Mouse (Mus musculus): ENCODE measurements around the gene Oprd1. TPM values are rescaled to one million over a fixed set of nuclear protein-coding genes. Genes with fewer than 3 reads are reported as not detected.
A peak's percentile ranks its signal among the peaks of the same experiment; 100 is the strongest.

Oprd1 gene
- polyA plus RNA-seq, 1 experiment, result 0.19 TPM

DNA sequence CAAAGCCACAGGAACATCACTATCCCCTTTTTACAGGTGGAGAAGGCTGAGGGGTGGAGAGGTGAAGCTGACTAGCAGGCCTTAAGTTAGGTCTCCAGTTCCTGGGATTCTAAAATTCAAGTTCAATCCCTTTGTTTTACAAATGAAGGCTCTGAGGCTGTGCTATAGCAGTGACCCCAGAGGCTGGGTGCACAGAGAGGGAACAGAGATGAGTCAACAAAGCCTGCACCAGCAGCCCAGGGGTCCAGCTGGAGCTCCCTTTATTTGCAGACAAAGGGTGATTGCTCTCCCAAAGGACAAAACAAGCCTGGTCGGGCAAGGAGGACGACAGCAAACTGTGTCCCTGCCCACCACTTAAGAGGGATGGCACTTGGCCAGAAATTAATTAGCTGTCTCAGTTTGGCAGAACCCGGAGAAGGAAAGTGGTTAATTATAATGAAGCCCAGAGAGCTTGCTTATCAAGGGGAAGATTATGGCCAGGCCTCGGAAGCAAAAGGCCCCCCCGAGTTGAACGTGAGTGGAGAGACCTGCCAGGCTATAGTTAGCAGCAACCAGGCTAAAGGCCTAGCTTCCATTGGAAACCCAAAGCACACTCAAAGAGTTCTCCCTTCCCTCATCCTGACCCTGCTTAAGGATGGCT is 15.2 kb downstream of the Oprd1 start:
- H3K36me3 ChIP-seq (ENCODE audit: control insufficient read depth, insufficient read depth, low read length), result no peaks in the 10 kb centered on the region
- DNase-seq, result no peak
- H3K4me1 ChIP-seq (ENCODE audit: control insufficient read depth, insufficient read depth, low read length), result 0 out of 2 replicates have a peak, but pooled peaks cover 3% of the 10 kb centered on the region
- WGBS, result 36% methylated on average over 6 of the region's 6 CpGs
- no peak overlapping the region for H3K4me3 ChIP-seq (ENCODE audit: insufficient read depth, low read depth, low read length)
- no peaks in the 10 kb centered on the region for H3K27me3 ChIP-seq (replicated peaks; ENCODE audit: control insufficient read depth, insufficient read depth, low read length)
- no peak overlapping the region for H3K27ac ChIP-seq (ENCODE audit: insufficient read depth, low read depth, low read length)
- TF ChIP-seq POLR2A (IDR thresholded peaks at IDR 0.05; ENCODE audit: low read depth, low read length), result no peak
- TF ChIP-seq CTCF (conservative IDR thresholded peaks at IDR 0.05; ENCODE audit: insufficient read depth, insufficient read length, low read depth, low read length), result no peak

DNA sequence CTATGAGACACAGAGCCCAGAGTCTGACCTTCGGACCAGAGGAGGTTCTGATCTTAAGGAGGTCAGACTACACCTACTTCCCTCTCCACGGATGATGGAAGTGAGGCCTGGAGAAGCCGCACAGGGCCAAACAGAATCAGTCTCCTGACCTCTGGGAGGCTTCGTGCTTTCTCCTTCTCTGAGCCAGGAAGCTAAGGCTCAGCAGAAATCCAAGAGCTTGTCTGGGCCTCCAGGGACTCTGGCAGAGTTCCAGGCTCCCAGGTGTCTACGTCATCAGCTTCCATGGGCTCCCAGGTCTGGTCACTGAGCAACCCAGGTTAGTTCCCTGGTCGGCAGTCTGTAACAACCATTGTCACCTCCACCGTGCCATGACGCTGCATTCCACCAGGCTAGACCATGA is 17.2 kb downstream of the Oprd1 start:
- TF ChIP-seq CTCF (conservative IDR thresholded peaks at IDR 0.05; ENCODE audit: insufficient read depth, insufficient read length, low read depth, low read length), result no peak
- TF ChIP-seq POLR2A (IDR thresholded peaks at IDR 0.05; ENCODE audit: low read depth, low read length), result no peak
- WGBS, result 45% methylated on average over 8 of the region's 8 CpGs
- H3K27me3 ChIP-seq (replicated peaks; ENCODE audit: control insufficient read depth, insufficient read depth, low read length), result no peaks in the 10 kb centered on the region
- H3K4me3 ChIP-seq (ENCODE audit: insufficient read depth, low read depth, low read length), result no peak overlapping the region
- no peaks in the 10 kb centered on the region for H3K36me3 ChIP-seq (ENCODE audit: control insufficient read depth, insufficient read depth, low read length)
- DNase-seq, result peak; percentile 77
- H3K4me1 ChIP-seq (ENCODE audit: control insufficient read depth, insufficient read depth, low read length), result 0 out of 2 replicates have a peak, but pooled peaks cover 3% of the 10 kb centered on the region
- no peak overlapping the region for H3K27ac ChIP-seq (ENCODE audit: insufficient read depth, low read depth, low read length)

DNA sequence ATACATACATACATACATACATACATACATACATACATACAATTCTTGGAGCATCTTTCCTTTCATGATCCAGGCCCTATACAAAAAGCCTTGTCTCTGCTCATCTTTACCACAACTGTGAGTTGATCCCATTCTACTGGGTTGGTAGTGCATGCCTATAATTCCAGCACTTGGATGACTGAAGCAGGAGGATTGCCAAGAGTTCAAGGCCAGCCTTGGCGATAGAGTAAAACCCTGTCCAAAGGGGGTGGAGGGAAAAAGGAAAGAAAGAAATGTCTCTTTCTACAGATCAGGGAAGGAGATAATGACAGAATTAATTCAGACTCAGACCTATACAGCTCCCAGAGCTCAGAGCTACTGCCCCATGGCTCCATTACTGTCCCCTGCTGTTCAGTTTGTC is 21.1 kb downstream of the Oprd1 start:
- 0 out of 2 replicates have a peak, but pooled peaks cover 3% of the 10 kb centered on the region for H3K4me1 ChIP-seq (ENCODE audit: control insufficient read depth, insufficient read depth, low read length)
- no peak overlapping the region for H3K27ac ChIP-seq (ENCODE audit: insufficient read depth, low read depth, low read length)
- H3K36me3 ChIP-seq (ENCODE audit: control insufficient read depth, insufficient read depth, low read length), result no peaks in the 10 kb centered on the region
- H3K27me3 ChIP-seq (replicated peaks; ENCODE audit: control insufficient read depth, insufficient read depth, low read length), result no peaks in the 10 kb centered on the region
- H3K4me3 ChIP-seq (ENCODE audit: insufficient read depth, low read depth, low read length), result no peak overlapping the region
- WGBS, result 74% methylated on average over 1 of the region's 1 CpGs
- DNase-seq, result no peak
- TF ChIP-seq CTCF (conservative IDR thresholded peaks at IDR 0.05; ENCODE audit: insufficient read depth, insufficient read length, low read depth, low read length) (no peak), POLR2A (IDR thresholded peaks at IDR 0.05; ENCODE audit: low read depth, low read length) (no peak)

DNA sequence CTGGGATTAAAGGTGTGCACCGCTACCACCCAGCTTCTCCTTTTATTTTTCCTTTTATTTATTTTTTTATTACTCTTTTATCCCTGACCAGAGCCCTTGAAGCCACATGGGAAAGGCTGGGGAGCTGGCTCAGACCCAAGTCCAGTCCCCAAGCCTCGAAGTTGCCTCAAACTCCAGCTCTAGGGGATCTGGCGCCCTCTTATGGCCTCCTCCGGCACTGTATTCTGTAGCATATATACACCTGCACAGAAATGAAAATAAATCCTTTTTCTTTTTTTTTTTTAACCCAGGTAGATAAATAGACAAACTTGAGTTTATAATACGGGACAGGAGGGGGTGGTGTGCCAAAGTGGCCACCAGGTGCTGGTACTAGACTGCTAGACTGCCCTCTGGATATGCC is 22.6 kb downstream of the Oprd1 start:
- no peaks in the 10 kb centered on the region for H3K36me3 ChIP-seq (ENCODE audit: control insufficient read depth, insufficient read depth, low read length)

DNA sequence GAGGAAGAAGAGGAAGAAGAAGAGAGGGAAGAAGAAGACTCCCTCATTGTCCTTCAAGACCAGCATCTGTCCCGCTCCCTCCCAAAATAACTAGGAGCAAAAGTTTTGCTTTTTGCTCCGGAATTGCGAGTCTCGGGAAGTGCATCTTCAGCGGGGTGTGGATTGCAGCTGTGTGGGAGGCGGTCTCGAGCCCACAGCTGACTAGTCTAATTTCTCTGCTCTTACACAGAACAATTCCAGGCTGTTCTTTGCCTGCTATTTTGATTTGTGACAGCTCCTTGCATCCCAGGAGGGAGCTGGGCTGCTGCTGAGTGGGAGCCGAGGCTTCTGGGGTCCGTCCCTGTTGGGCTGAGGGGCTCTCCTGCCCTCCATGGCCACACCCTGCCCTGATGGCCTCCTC is 24.7 kb downstream of the Oprd1 start:
- H3K27me3 ChIP-seq (replicated peaks; ENCODE audit: control insufficient read depth, insufficient read depth, low read length), result no peaks in the 10 kb centered on the region
- no peaks in the 10 kb centered on the region for H3K36me3 ChIP-seq (ENCODE audit: control insufficient read depth, insufficient read depth, low read length)
- DNase-seq, result no peak
- H3K4me3 ChIP-seq (ENCODE audit: insufficient read depth, low read depth, low read length), result no peak overlapping the region
- TF ChIP-seq POLR2A (IDR thresholded peaks at IDR 0.05; ENCODE audit: low read depth, low read length) (no peak), CTCF (conservative IDR thresholded peaks at IDR 0.05; ENCODE audit: insufficient read depth, insufficient read length, low read depth, low read length) (no peak)
- H3K4me1 ChIP-seq (ENCODE audit: control insufficient read depth, insufficient read depth, low read length), result no peaks in the 10 kb centered on the region
- 33% methylated on average over 9 of the region's 9 CpGs for WGBS
- H3K27ac ChIP-seq (ENCODE audit: insufficient read depth, low read depth, low read length), result no peak overlapping the region

More for the DNA sequence above, 22.6 kb downstream of the Oprd1 start:
- no peak for DNase-seq
- H3K4me1 ChIP-seq (ENCODE audit: control insufficient read depth, insufficient read depth, low read length), result no peaks in the 10 kb centered on the region
- WGBS, result 81% methylated on average over 5 of the region's 5 CpGs
- H3K27ac ChIP-seq (ENCODE audit: insufficient read depth, low read depth, low read length), result no peak overlapping the region
- no peaks in the 10 kb centered on the region for H3K27me3 ChIP-seq (replicated peaks; ENCODE audit: control insufficient read depth, insufficient read depth, low read length)
- H3K4me3 ChIP-seq (ENCODE audit: insufficient read depth, low read depth, low read length), result no peak overlapping the region
- TF ChIP-seq CTCF (conservative IDR thresholded peaks at IDR 0.05; ENCODE audit: insufficient read depth, insufficient read length, low read depth, low read length) (0 out of 2 replicates have a peak, but pooled peaks have one; percentile 20), POLR2A (IDR thresholded peaks at IDR 0.05; ENCODE audit: low read depth, low read length) (no peak)

DNA sequence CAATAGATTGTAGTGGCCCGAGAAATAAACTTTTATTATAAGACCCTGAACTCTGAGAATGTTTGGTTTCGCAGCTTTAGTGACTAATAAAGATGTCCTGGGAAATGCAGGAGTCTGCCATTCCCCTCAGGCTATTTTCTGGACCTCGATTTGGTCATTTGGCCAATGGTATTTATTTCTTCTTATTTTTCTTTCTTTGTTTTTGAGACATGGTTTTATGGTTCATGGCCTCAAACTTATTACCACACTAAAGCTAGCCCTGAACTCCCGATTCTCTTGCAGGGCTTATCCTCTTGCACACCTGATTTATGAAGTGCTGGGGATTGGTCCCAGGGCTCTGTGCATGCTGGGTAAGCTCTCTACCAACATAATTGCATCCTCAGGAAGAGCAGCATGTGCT is 28.0 kb downstream of the Oprd1 start:
- Histone ChIP-seq H3K27ac (ENCODE audit: insufficient read depth, low read depth, low read length) (no peak overlapping the region), H3K27me3 (replicated peaks; ENCODE audit: control insufficient read depth, insufficient read depth, low read length) (no peaks in the 10 kb centered on the region), H3K4me1 (ENCODE audit: control insufficient read depth, insufficient read depth, low read length) (no peaks in the 10 kb centered on the region), H3K36me3 (ENCODE audit: control insufficient read depth, insufficient read depth, low read length) (no peaks in the 10 kb centered on the region), H3K4me3 (ENCODE audit: insufficient read depth, low read depth, low read length) (no peak overlapping the region)
- 63% methylated on average over 4 of the region's 4 CpGs for WGBS
- TF ChIP-seq CTCF (conservative IDR thresholded peaks at IDR 0.05; ENCODE audit: insufficient read depth, insufficient read length, low read depth, low read length), result no peak
- no peak for TF ChIP-seq POLR2A (IDR thresholded peaks at IDR 0.05; ENCODE audit: low read depth, low read length)
- no peak for DNase-seq

DNA sequence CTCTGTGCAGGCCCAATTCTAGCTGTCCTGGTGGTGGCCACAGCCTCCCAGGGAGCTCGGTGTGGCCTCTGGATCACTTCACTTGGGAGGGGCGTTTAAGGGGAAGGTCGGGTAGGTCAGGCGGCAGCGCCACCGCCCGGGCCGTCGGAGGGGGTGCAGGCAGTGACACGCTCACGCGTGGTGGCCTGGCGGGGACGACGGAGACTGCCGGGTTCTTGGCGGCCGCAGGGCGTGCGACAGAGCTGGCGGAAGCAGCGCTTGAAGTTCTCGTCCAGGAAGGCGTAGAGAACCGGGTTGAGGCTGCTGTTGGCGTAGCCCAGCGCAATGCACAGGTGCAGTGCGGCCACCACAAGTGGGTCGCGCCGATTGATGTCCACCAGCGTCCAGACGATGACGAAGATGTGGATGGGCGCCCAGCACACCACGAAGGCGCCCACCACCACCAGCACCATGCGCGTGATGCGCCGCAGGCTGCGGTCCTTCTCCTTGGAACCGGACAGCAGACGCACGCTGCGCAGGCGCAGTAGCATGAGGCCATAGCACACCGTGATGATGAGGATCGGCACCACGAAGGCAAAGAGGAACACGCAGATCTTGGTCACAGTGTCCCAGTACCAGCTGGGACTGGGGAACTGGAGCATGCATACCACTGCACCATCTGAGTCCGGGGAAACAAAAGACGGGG is 30.7 kb downstream of the Oprd1 start:
- peak overlapping the region; percentile 35; the same call in 1 of the 2 replicates for H3K4me3 ChIP-seq (ENCODE audit: insufficient read depth, low read depth, low read length)
- 24% methylated on average over 53 of the region's 53 CpGs for WGBS
- TF ChIP-seq POLR2A (IDR thresholded peaks at IDR 0.05; ENCODE audit: low read depth, low read length), result no peak
- no peak for TF ChIP-seq CTCF (conservative IDR thresholded peaks at IDR 0.05; ENCODE audit: insufficient read depth, insufficient read length, low read depth, low read length)

More for the DNA sequence above, 30.7 kb downstream of the Oprd1 start:
- Histone ChIP-seq H3K36me3 (ENCODE audit: control insufficient read depth, insufficient read depth, low read length) (no peaks in the 10 kb centered on the region), H3K27ac (ENCODE audit: insufficient read depth, low read depth, low read length) (no peak overlapping the region), H3K4me1 (ENCODE audit: control insufficient read depth, insufficient read depth, low read length) (no peaks in the 10 kb centered on the region), H3K27me3 (replicated peaks; ENCODE audit: control insufficient read depth, insufficient read depth, low read length) (no peaks in the 10 kb centered on the region)
- no peak for DNase-seq

Data from kidney, adult 2 months (tissue).